Mouse (Mus musculus) stomach, embryonic 14.5 days (tissue): ENCODE measurements around the gene Cfap45. TPM values are rescaled to one million over a fixed set of nuclear protein-coding genes. Genes with fewer than 3 reads are reported as not detected.

Source experiments
- ATAC-seq: fragments of 200-750 bp; cut with Nextera tagmentation; 2 replicates; pipeline ENCODE4 v1.8.0; 2017; ENCODE audit warnings: low read depth, moderate TSS enrichment; ENCODE audit not compliant: insufficient number of reproducible peaks, insufficient read depth, low FRiP score
- H3K27ac ChIP-seq: fragments of 300-500 bp; sonication (generic); 2 replicates; pipeline ENCODE4 v1.5.1; 2014; ENCODE audit warnings: mild to moderate bottlenecking, low read length, moderate library complexity, mixed read lengths
- H3K27me3 ChIP-seq: fragments of 300-500 bp; sonication (generic); 2 replicates; pipeline ENCODE4 v1.6.1; 2014; ENCODE audit warnings: low read length, control low read depth, mixed read lengths; ENCODE audit not compliant: control insufficient read depth, insufficient read depth
- H3K36me3 ChIP-seq: fragments of 300-500 bp; sonication (generic); 2 replicates; pipeline ENCODE4 v1.6.1; 2014; ENCODE audit warnings: mild to moderate bottlenecking, control low read depth, low read length, moderate library complexity, mixed read lengths; ENCODE audit not compliant: control insufficient read depth, insufficient read depth
- H3K4me1 ChIP-seq: fragments of 300-500 bp; sonication (generic); 2 replicates; pipeline ENCODE4 v1.6.1; 2014; ENCODE audit warnings: low read length, control low read depth, mixed read lengths; ENCODE audit not compliant: control insufficient read depth, insufficient read depth
- H3K4me2 ChIP-seq: fragments of 300-500 bp; sonication (generic); replicated peaks from 2 replicates; pipeline ENCODE4 v1.6.1; 2014; ENCODE audit warnings: low read depth, low read length, control low read depth
- H3K4me3 ChIP-seq: fragments of 300-500 bp; sonication (generic); 2 replicates; pipeline ENCODE4 v1.5.1; 2014; ENCODE audit warnings: low read depth, low read length, control low read depth
- H3K9ac ChIP-seq: fragments of 300-500 bp; sonication (generic); replicated peaks from 2 replicates; pipeline ENCODE4 v1.6.1; 2014; ENCODE audit warnings: low read depth, mild to moderate bottlenecking, control low read depth, low read length, moderate library complexity, mixed read lengths
- H3K9me3 ChIP-seq: fragments of 300-500 bp; sonication (generic); 2 replicates; pipeline ENCODE4 v1.6.1; 2016; ENCODE audit warnings: low read depth, low read length, control low read depth; ENCODE audit not compliant: control insufficient read depth
- WGBS: fragments of 180-500 bp; shearing (Covaris S2); extraction: QIAGEN DNeasy Blood & Tissue Kit; methylation state at CpG from one replicate; pipeline ENCODE4 v1.1.7; 2014; 5-methylcytosine and 5-hydroxymethylcytosine counted together
- polyA plus RNA-seq: library from polyadenylated mRNA; unstranded; fragments of >200 nt; fragmentation: Nextera tagmentation; extraction: Ambion mirVana; gene quantifications from 2 replicates; pipeline ENCODE4 v1.2.1, GENCODE M21; 2014

Cfap45 gene
- polyA plus RNA-seq, 1 experiment from 2014 or later = 2.9 TPM

- H3K27ac ChIP-seq = no peak overlapping the region
- H3K4me2 ChIP-seq = no peak overlapping the region
- H3K36me3 ChIP-seq = peaks cover 22% of the 10 kb centered on the region; the same call in 1 of the 2 replicates
- no peak for ATAC-seq
- WGBS = 79% methylated on average over 7 of the region's 7 CpGs
- peaks cover 30% of the 10 kb centered on the region for H3K4me1 ChIP-seq
- H3K9me3 ChIP-seq = no peaks in the 10 kb centered on the region
- H3K27me3 ChIP-seq = no peaks in the 10 kb centered on the region
- H3K4me3 ChIP-seq = no peak overlapping the region
- no peak overlapping the region for H3K9ac ChIP-seq
These were observed 31.8 kb upstream of the Cfap45 start for GRCm38 (mm10) chr1:172488831-172489230.

GRCm38 (mm10) chr1:172489585-172490250 is 30.9 kb upstream of the Cfap45 start:
- Histone ChIP-seq H3K9ac (no peak overlapping the region), H3K9me3 (no peaks in the 10 kb centered on the region), H3K27ac (no peak overlapping the region), H3K4me2 (peak overlapping the region; percentile 37; the same call in 1 of the 2 replicates), H3K4me1 (peaks cover 21% of the 10 kb centered on the region; the same call in 1 of the 2 replicates), H3K4me3 (peak overlapping the region; percentile 17; the same call in 1 of the 2 replicates), H3K36me3 (peaks cover 19% of the 10 kb centered on the region; the same call in 1 of the 2 replicates), H3K27me3 (no peaks in the 10 kb centered on the region)
- no peak for ATAC-seq
- 59% methylated on average over 12 of the region's 12 CpGs for WGBS

GRCm38 (mm10) chr1:172490261-172490661 is 30.3 kb upstream of the Cfap45 start:
- peak overlapping the region; percentile 37; the same call in 1 of the 2 replicates for H3K4me2 ChIP-seq
- peaks cover 19% of the 10 kb centered on the region; the same call in 1 of the 2 replicates for H3K4me1 ChIP-seq
- H3K27me3 ChIP-seq = no peaks in the 10 kb centered on the region
- WGBS = 14% methylated on average over 10 of the region's 10 CpGs
- no peak overlapping the region for H3K9ac ChIP-seq
- H3K36me3 ChIP-seq = peaks cover 19% of the 10 kb centered on the region; the same call in 1 of the 2 replicates
- H3K9me3 ChIP-seq = no peaks in the 10 kb centered on the region
- no peak overlapping the region for H3K27ac ChIP-seq
- peak; percentile 61; the same call in 1 of the 2 replicates for ATAC-seq
- H3K4me3 ChIP-seq = peak overlapping the region; percentile 17; the same call in 1 of the 2 replicates

GRCm38 (mm10) chr1:172492047-172492446 is 28.6 kb upstream of the Cfap45 start:
- ATAC-seq = no peak
- no peak overlapping the region for H3K9ac ChIP-seq
- 91% methylated on average over 8 of the region's 8 CpGs for WGBS
- H3K27me3 ChIP-seq = no peaks in the 10 kb centered on the region
- H3K4me1 ChIP-seq = peaks cover 4% of the 10 kb centered on the region; the same call in 1 of the 2 replicates
- no peaks in the 10 kb centered on the region for H3K9me3 ChIP-seq
- H3K4me2 ChIP-seq = no peak overlapping the region
- H3K4me3 ChIP-seq = no peak overlapping the region
- no peak overlapping the region for H3K27ac ChIP-seq
- peaks cover 25% of the 10 kb centered on the region; the same call in 1 of the 2 replicates for H3K36me3 ChIP-seq

- Histone ChIP-seq H3K9me3 (no peaks in the 10 kb centered on the region), H3K9ac (no peak overlapping the region), H3K27me3 (no peaks in the 10 kb centered on the region), H3K27ac (no peak overlapping the region), H3K4me1 (no peaks in the 10 kb centered on the region), H3K4me3 (no peak overlapping the region), H3K4me2 (no peak overlapping the region), H3K36me3 (peaks cover 27% of the 10 kb centered on the region; the same call in 1 of the 2 replicates)
- no peak for ATAC-seq
- WGBS = 73% methylated on average over 6 of the region's 6 CpGs
These were observed 27.1 kb upstream of the Cfap45 start for GRCm38 (mm10) chr1:172493516-172493915.

- H3K4me1 ChIP-seq = no peaks in the 10 kb centered on the region
- no peak overlapping the region for H3K4me2 ChIP-seq
- ATAC-seq = no peak
- no peak overlapping the region for H3K27ac ChIP-seq
- no peaks in the 10 kb centered on the region for H3K27me3 ChIP-seq
- 69% methylated on average over 17 of the region's 17 CpGs for WGBS
- no peak overlapping the region for H3K4me3 ChIP-seq
- H3K36me3 ChIP-seq = peaks cover 27% of the 10 kb centered on the region; the same call in 1 of the 2 replicates
- no peak overlapping the region for H3K9ac ChIP-seq
- no peaks in the 10 kb centered on the region for H3K9me3 ChIP-seq
These were observed 24.6 kb upstream of the Cfap45 start for GRCm38 (mm10) chr1:172496030-172496429.

GRCm38 (mm10) chr1:172497428-172497827 is 23.2 kb upstream of the Cfap45 start:
- peaks cover 10% of the 10 kb centered on the region; the same call in 1 of the 2 replicates for H3K4me1 ChIP-seq
- no peaks in the 10 kb centered on the region for H3K9me3 ChIP-seq
- 74% methylated on average over 10 of the region's 10 CpGs for WGBS
- H3K4me2 ChIP-seq = no peak overlapping the region
- H3K36me3 ChIP-seq = peaks cover 22% of the 10 kb centered on the region; the same call in 1 of the 2 replicates
- no peak overlapping the region for H3K27ac ChIP-seq
- ATAC-seq = no peak
- H3K9ac ChIP-seq = no peak overlapping the region
- no peak overlapping the region for H3K4me3 ChIP-seq
- no peaks in the 10 kb centered on the region for H3K27me3 ChIP-seq

- peak within 1 kb of the TSS; percentile 68 for H3K4me3 ChIP-seq
- H3K4me1 ChIP-seq = peaks cover 29% of the 10 kb centered on the region
- ATAC-seq = peak; percentile 71
- WGBS = 2% methylated on average over 30 of the region's 30 CpGs
- peak within 1 kb of the TSS; percentile 62 for H3K9ac ChIP-seq
- peaks cover 13% of the 10 kb centered on the region; the same call in 1 of the 2 replicates for H3K36me3 ChIP-seq
- H3K9me3 ChIP-seq = no peaks in the 10 kb centered on the region
- peak within 1 kb of the TSS; percentile 91 for H3K27ac ChIP-seq
- peak within 1 kb of the TSS; percentile 79 for H3K4me2 ChIP-seq
- H3K27me3 ChIP-seq = no peaks in the 10 kb centered on the region
These were observed 20.7 kb upstream of the Cfap45 start, which contains the start of gene Tagln2 for GRCm38 (mm10) chr1:172499765-172500441. Gene Tagln2 (plus strand): TSS chr1:172500047.
